Mouse (Mus musculus): ENCODE data around the gene Csnk2a2. TPM values are rescaled to one million over a fixed set of nuclear protein-coding genes. Genes with fewer than 3 reads are reported as not detected.

Csnk2a2 gene
- polyA plus RNA-seq, 1 experiment from 2014 or later = 15.4 TPM

- 84% methylated on average over 2 of the region's 2 CpGs for WGBS
- H3K9ac ChIP-seq = no peak overlapping the region
- H3K4me1 ChIP-seq = no peaks in the 10 kb centered on the region
- no peak overlapping the region for H3K27ac ChIP-seq
- no peaks in the 10 kb centered on the region for H3K27me3 ChIP-seq
- H3K9me3 ChIP-seq = no peaks in the 10 kb centered on the region
- H3K4me3 ChIP-seq = no peak overlapping the region
- no peak overlapping the region for H3K4me2 ChIP-seq (replicated peaks)
- no peak for ATAC-seq (ENCODE audit: low FRiP score, low read depth)
- H3K36me3 ChIP-seq = peaks cover 75% of the 10 kb centered on the region
Observed at GRCm38 (mm10) chr8:95466543-95466942, 23.3 kb downstream of the Csnk2a2 start.

DNA sequence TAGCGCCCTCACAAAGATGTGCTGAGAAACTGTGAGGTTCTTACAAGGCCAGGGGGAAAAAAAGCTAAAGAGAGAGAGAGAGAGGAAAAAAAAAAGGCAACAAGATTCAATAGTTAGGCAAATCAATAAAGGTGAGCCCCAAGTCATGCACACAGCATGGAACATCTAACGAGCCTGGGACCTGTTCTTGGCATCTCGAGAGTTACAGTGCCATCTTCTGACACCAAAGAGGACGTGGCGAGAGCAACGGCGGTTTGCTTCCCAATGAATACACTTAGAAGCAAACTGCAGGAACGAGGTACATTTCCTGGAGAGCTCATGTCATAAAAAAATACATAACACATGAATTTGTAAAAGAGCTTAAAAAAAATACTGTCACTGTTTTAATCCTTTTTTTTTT, 37.3 kb downstream of the Csnk2a2 start:
- Histone ChIP-seq H3K9ac (no peak overlapping the region), H3K9me3 (no peaks in the 10 kb centered on the region), H3K4me1 (no peaks in the 10 kb centered on the region), H3K36me3 (peaks cover 95% of the 10 kb centered on the region), H3K4me3 (no peak overlapping the region), H3K4me2 (replicated peaks) (no peak overlapping the region), H3K27me3 (no peaks in the 10 kb centered on the region), H3K27ac (no peak overlapping the region)
- 74% methylated on average over 8 of the region's 8 CpGs for WGBS
- no peak for ATAC-seq (ENCODE audit: low FRiP score, low read depth)

DNA sequence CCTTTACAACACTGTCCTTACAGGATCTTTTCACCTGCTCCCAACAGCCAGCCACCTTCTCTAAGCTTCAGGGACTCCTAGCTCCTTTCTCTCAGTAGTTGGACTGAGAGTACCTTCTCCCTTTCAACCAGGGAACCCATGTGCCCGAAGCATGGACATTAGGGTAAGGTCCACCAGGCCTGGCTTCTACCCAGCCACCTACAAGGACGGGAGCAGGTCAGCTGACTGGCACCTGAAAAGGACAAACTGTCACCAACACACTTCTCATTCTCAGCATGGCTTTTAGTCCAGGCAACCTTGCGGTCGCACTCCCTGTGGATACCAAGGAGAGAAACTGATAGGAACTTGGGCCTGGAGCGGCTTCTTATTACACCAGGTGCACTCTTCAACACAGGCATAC, 39.6 kb downstream of the Csnk2a2 start:
- Histone ChIP-seq H3K36me3 (peaks cover 82% of the 10 kb centered on the region), H3K9ac (no peak overlapping the region), H3K27ac (no peak overlapping the region), H3K9me3 (no peaks in the 10 kb centered on the region), H3K4me2 (replicated peaks) (no peak overlapping the region), H3K4me1 (no peaks in the 10 kb centered on the region), H3K27me3 (no peaks in the 10 kb centered on the region), H3K4me3 (no peak overlapping the region)
- no peak for ATAC-seq (ENCODE audit: low FRiP score, low read depth)
- 97% methylated on average over 5 of the region's 5 CpGs for WGBS

- Histone ChIP-seq H3K9me3 (no peaks in the 10 kb centered on the region), H3K9ac (no peak overlapping the region), H3K36me3 (peaks cover 57% of the 10 kb centered on the region), H3K27ac (no peak overlapping the region), H3K4me3 (no peak overlapping the region), H3K4me2 (replicated peaks) (no peak overlapping the region), H3K4me1 (no peaks in the 10 kb centered on the region), H3K27me3 (no peaks in the 10 kb centered on the region)
- no peak for ATAC-seq (ENCODE audit: low FRiP score, low read depth)
- 92% methylated on average over 7 of the region's 7 CpGs for WGBS
Observed at GRCm38 (mm10) chr8:95447661-95448060, 42.2 kb downstream of the Csnk2a2 start.

GRCm38 (mm10) chr8:95445042-95445441, 44.8 kb downstream of the Csnk2a2 start:
- H3K4me2 ChIP-seq (replicated peaks) = no peak overlapping the region
- no peaks in the 10 kb centered on the region for H3K4me1 ChIP-seq
- no peaks in the 10 kb centered on the region for H3K9me3 ChIP-seq
- no peak for ATAC-seq (ENCODE audit: low FRiP score, low read depth)
- H3K36me3 ChIP-seq = peaks cover 33% of the 10 kb centered on the region
- H3K27me3 ChIP-seq = no peaks in the 10 kb centered on the region
- WGBS = 86% methylated on average over 4 of the region's 4 CpGs
- H3K9ac ChIP-seq = no peak overlapping the region
- H3K4me3 ChIP-seq = no peak overlapping the region
- H3K27ac ChIP-seq = no peak overlapping the region

GRCm38 (mm10) chr8:95441491-95442039, 48.3 kb downstream of the Csnk2a2 start:
- WGBS = 55% methylated on average over 5 of the region's 5 CpGs
- Histone ChIP-seq H3K27ac (no peak overlapping the region), H3K36me3 (no peaks in the 10 kb centered on the region), H3K27me3 (no peaks in the 10 kb centered on the region), H3K4me1 (no peaks in the 10 kb centered on the region), H3K4me3 (no peak overlapping the region), H3K9ac (no peak overlapping the region), H3K4me2 (replicated peaks) (no peak overlapping the region), H3K9me3 (no peaks in the 10 kb centered on the region)
- no peak for ATAC-seq (ENCODE audit: low FRiP score, low read depth)

- no peak overlapping the region for H3K27ac ChIP-seq
- H3K36me3 ChIP-seq = no peaks in the 10 kb centered on the region
- H3K9ac ChIP-seq = no peak overlapping the region
- 90% methylated on average over 5 of the region's 5 CpGs for WGBS
- no peak overlapping the region for H3K4me3 ChIP-seq
- ATAC-seq (ENCODE audit: low FRiP score, low read depth) = no peak
- no peaks in the 10 kb centered on the region for H3K4me1 ChIP-seq
- no peak overlapping the region for H3K4me2 ChIP-seq (replicated peaks)
- no peaks in the 10 kb centered on the region for H3K9me3 ChIP-seq
- no peaks in the 10 kb centered on the region for H3K27me3 ChIP-seq
Observed at GRCm38 (mm10) chr8:95440168-95440709, 49.6 kb downstream of the Csnk2a2 start.

DNA sequence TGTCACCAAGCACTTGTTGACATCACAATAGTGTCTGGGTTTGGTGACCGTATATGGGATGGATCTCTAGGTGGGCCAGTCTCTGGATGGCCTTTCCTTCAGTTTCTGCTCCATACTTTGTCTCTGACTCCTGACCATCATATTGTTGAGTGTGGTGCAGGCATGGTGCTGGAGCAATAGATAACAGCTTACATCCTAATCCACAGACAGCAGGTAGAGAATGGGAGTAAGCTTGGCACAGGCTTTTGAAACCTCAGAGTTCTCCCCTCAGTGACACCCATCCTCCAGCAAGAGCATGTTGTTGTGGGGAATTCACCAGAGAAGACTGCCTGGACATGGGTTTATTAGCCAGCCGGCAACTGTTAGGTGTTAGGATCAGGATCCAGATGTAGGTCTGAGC, 50.4 kb downstream of the Csnk2a2 start:
- Histone ChIP-seq H3K27me3 (no peaks in the 10 kb centered on the region), H3K36me3 (no peaks in the 10 kb centered on the region), H3K4me1 (no peaks in the 10 kb centered on the region), H3K9me3 (no peaks in the 10 kb centered on the region), H3K9ac (no peak overlapping the region), H3K4me2 (replicated peaks) (no peak overlapping the region), H3K4me3 (no peak overlapping the region), H3K27ac (no peak overlapping the region)
- WGBS = 83% methylated on average over 2 of the region's 2 CpGs
- no peak for ATAC-seq (ENCODE audit: low FRiP score, low read depth)

DNA sequence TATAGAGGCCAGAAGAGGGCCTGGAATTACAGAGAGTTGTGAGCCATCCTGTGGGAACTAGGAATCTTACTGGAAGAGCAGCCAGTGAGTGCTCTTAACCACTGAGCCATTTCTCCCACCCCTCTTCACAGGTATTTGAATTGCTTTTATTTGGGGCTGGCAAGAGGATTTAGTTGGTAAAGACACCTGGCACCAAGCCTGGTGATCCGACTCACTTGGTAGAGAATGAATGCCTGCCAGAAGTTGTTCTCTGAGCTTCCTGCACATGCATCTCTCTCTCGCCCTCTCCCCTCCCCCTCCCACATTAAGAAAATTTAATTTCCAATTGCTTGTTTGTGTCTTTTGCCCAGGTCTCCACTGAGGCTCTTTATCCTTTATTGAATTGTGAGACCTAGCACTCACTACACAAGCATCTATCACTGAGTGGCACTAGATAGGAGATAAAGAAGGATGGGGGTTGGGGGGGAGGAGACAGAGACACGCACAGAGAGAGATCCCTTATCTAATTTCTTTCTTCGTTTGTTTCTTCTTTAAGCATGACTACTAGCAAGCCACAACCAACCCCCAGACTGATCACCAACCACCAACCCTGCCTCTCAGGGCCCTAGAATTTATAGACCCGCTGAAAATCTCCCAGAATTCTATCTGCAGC, 52.4 kb downstream of the Csnk2a2 start:
- Histone ChIP-seq H3K4me1 (peaks cover 16% of the 10 kb centered on the region), H3K4me2 (replicated peaks) (no peak overlapping the region), H3K9ac (no peak overlapping the region), H3K27ac (no peak overlapping the region), H3K36me3 (no peaks in the 10 kb centered on the region), H3K27me3 (no peaks in the 10 kb centered on the region), H3K9me3 (no peaks in the 10 kb centered on the region), H3K4me3 (no peak overlapping the region)
- WGBS = 56% methylated on average over 5 of the region's 5 CpGs
- ATAC-seq (ENCODE audit: low FRiP score, low read depth) = no peak

- Histone ChIP-seq H3K27me3 (no peaks in the 10 kb centered on the region), H3K9me3 (no peaks in the 10 kb centered on the region), H3K4me3 (no peak overlapping the region), H3K4me2 (replicated peaks) (no peak overlapping the region), H3K4me1 (peaks cover 22% of the 10 kb centered on the region), H3K27ac (no peak overlapping the region), H3K9ac (no peak overlapping the region), H3K36me3 (no peaks in the 10 kb centered on the region)
- ATAC-seq (ENCODE audit: low FRiP score, low read depth) = no peak
- WGBS = 93% methylated on average over 3 of the region's 3 CpGs
Observed at GRCm38 (mm10) chr8:95435930-95436329, 53.9 kb downstream of the Csnk2a2 start.

GRCm38 (mm10) chr8:95435471-95435870, 54.4 kb downstream of the Csnk2a2 start:
- H3K9ac ChIP-seq = no peak overlapping the region
- peaks cover 25% of the 10 kb centered on the region for H3K4me1 ChIP-seq
- no peaks in the 10 kb centered on the region for H3K36me3 ChIP-seq
- H3K4me3 ChIP-seq = peak overlapping the region; percentile 95; the same call in 1 of the 2 replicates
- no peaks in the 10 kb centered on the region for H3K9me3 ChIP-seq
- no peak for ATAC-seq (ENCODE audit: low FRiP score, low read depth)
- no peaks in the 10 kb centered on the region for H3K27me3 ChIP-seq
- H3K27ac ChIP-seq = no peak overlapping the region
- WGBS = 88% methylated on average over 9 of the region's 9 CpGs
- H3K4me2 ChIP-seq (replicated peaks) = no peak overlapping the region; the same call in 1 of the 2 replicates

DNA sequence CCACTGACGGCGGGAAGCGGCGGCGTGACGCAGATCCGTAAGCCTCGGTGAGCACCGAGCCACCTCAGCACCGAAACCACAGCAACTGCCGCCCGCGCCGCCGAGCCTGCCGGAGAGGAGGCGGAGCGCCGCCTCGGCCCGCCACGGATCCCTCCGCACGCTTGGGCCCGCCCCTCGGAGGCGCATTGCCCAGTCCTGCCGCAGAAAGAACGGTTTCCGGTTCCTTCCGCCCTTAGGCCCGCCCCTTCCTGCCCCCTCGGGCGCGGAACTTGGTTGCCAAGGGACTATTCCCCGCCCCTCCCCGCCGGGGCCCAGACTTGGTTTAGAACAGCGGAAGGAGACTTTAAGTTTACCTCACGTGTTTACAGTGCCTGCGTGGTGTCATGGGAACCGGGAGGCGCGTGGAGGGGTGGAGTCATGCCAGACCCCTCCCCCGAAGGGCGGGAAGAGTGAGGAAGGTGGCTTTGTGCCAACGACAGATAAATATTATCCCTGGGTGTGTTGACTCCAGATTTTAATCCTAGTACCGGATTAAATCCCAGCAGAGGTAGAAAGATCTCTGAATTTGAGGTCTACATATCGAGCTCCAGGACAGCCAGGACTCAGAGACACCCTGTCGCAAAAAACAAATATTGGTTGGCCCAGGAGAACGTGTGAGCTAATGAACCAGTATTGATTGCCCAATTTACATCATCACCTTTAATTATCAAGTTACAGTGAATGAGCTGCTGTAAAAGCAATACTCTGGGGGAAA, 55.0 kb downstream of the Csnk2a2 start, which contains the start of gene Cfap20:
Gene Cfap20 (minus strand): TSS at position 184 of the 754 bp plus-strand sequence.
- no peaks in the 10 kb centered on the region for H3K27me3 ChIP-seq

More for the DNA sequence above, 55.0 kb downstream of the Csnk2a2 start, which contains the start of gene Cfap20:
- WGBS = under 1% methylated on average over 49 of the region's 51 CpGs
- Histone ChIP-seq H3K27ac (peak within 1 kb of the TSS; percentile 87), H3K4me1 (peaks cover 31% of the 10 kb centered on the region), H3K9ac (peak within 1 kb of the TSS; percentile 93), H3K36me3 (no peaks in the 10 kb centered on the region), H3K4me2 (replicated peaks) (peak within 1 kb of the TSS; percentile 91), H3K9me3 (no peaks in the 10 kb centered on the region), H3K4me3 (peak within 1 kb of the TSS; percentile 95)
- ATAC-seq (ENCODE audit: low FRiP score, low read depth) = peak; percentile 97
